Comparison of ENCODE assay signal across 9 mouse cellular contexts in genomic region chr14:59365244-59365644, GRCm38 (mm10). TPM values are rescaled to one million over a fixed set of nuclear protein-coding genes. Genes with fewer than 3 reads are reported as not detected.
DNase-seq lines count a peak whose midpoint lies in the region; ATAC-seq and TF ChIP-seq lines count a peak whose summit lies in the region.
"Had no signal": no experiment of that assay in that cellular context is flagged by ENCODE, and none has a peak within 500 bp of the region (broad histone marks: within the 10 kb centered on the region; RNA-seq: fewer than 3 reads in every experiment).

TSS of gene Phf11d (minus strand) at chr14:59365470.

- no peaks in the 10 kb centered on the region for H3K36me3 ChIP-seq in heart, embryonic 15.5 days
- no peaks in the 10 kb centered on the region for H3K36me3 ChIP-seq in limb, embryonic 14.5 days (ENCODE audit: control insufficient read depth, insufficient read depth, low read length)
- no peaks in the 10 kb centered on the region for H3K36me3 ChIP-seq in stomach, postnatal 0 days (ENCODE audit: control insufficient read depth, insufficient read depth, low read length)
- H3K36me3 ChIP-seq: midbrain, embryonic 12.5 days had no signal

- peaks cover 4% of the 10 kb centered on the region; the same call in 1 of the 2 replicates for H3K4me1 ChIP-seq in heart, embryonic 15.5 days (replicated peaks)
- H3K4me1 ChIP-seq in limb, embryonic 14.5 days (ENCODE audit: control insufficient read depth, insufficient read depth, low read length) = 0 out of 2 replicates have a peak, but pooled peaks cover 6% of the 10 kb centered on the region
- H3K4me1 ChIP-seq in stomach, postnatal 0 days (replicated peaks; ENCODE audit: control insufficient read depth, insufficient read depth) = 0 out of 2 replicates have a peak, but pooled peaks cover 2% of the 10 kb centered on the region
- H3K4me1 ChIP-seq: midbrain, embryonic 12.5 days had no signal

- H3K9me3 ChIP-seq in heart, embryonic 15.5 days (replicated peaks) = no peaks in the 10 kb centered on the region
- H3K9me3 ChIP-seq in limb, embryonic 14.5 days (ENCODE audit: control insufficient read depth, low read length) = no peaks in the 10 kb centered on the region
- H3K9me3 ChIP-seq in stomach, postnatal 0 days (ENCODE audit: control insufficient read depth, low read length) = no peaks in the 10 kb centered on the region
- H3K9me3 ChIP-seq: midbrain, embryonic 12.5 days had no signal

- peak within 1 kb of the TSS; percentile 70 for H3K27ac ChIP-seq in heart, embryonic 15.5 days
- peak within 1 kb of the TSS; percentile 48 for H3K27ac ChIP-seq in limb, embryonic 14.5 days (replicated peaks; ENCODE audit: low read depth, low read length)
- H3K27ac ChIP-seq in stomach, postnatal 0 days (replicated peaks) = peak within 1 kb of the TSS; percentile 89
- H3K27ac ChIP-seq: midbrain, embryonic 12.5 days had no signal

- no peak for ATAC-seq in heart, embryonic 15.5 days (replicated peaks; ENCODE audit: insufficient number of reproducible peaks, insufficient read depth, low FRiP score, low read depth)
- ATAC-seq in limb, embryonic 14.5 days (ENCODE audit: low FRiP score, low read depth) = no peak
- ATAC-seq in stomach, postnatal 0 days (ENCODE audit: low FRiP score, low TSS enrichment) = peak; percentile 75; the same call in 1 of the 2 replicates

- DNase-seq in right cerebral cortex, adult 2 months (ENCODE audit: low spot score in 2 of 2) = peak; percentile 3 to 10
- no peak for DNase-seq in right cerebral cortex, postnatal 4 days
- peak; percentile 22 for DNase-seq in adrenal gland, postnatal 14 days
- DNase-seq in limb, embryonic 14.5 days (ENCODE audit: low spot score) = peak; percentile 65
- peak; percentile 15 for DNase-seq in stomach, postnatal 0 days (ENCODE audit: low spot score)
- DNase-seq in yolk sac, embryonic 10.5 days (ENCODE audit: low spot score) = no peak
- no peak for DNase-seq in cerebellum, adult 9-10 months

- TF ChIP-seq POLR2A in limb, embryonic 14.5 days (IDR thresholded peaks at IDR 0.05; ENCODE audit: borderline replicate concordance, extremely low read depth, insufficient read depth, insufficient read length) = no peak

- WGBS in heart, embryonic 15.5 days = 46% methylated on average over 6 of the region's 6 CpGs
- WGBS in limb, embryonic 14.5 days = 59% methylated on average over 6 of the region's 6 CpGs
- 29% methylated on average over 6 of the region's 6 CpGs for WGBS in stomach, postnatal 0 days

- peak; percentile 64 for TF ChIP-seq CTCF in stomach, postnatal 0 days (IDR thresholded peaks at IDR 0.05; ENCODE audit: low read depth)

- no peak within 1 kb of the TSS for H3K4me3 ChIP-seq in heart, embryonic 15.5 days
- H3K4me3 ChIP-seq in limb, embryonic 14.5 days (replicated peaks; ENCODE audit: low read length) = no peak within 1 kb of the TSS
- H3K4me3 ChIP-seq in stomach, postnatal 0 days (ENCODE audit: low read depth, low read length) = peak within 1 kb of the TSS; percentile 30
- H3K4me3 ChIP-seq: midbrain, embryonic 12.5 days had no signal

- H3K27me3 ChIP-seq in heart, embryonic 15.5 days = no peaks in the 10 kb centered on the region
- H3K27me3 ChIP-seq in limb, embryonic 14.5 days (ENCODE audit: control insufficient read depth, insufficient read depth, low read length) = no peaks in the 10 kb centered on the region
- no peaks in the 10 kb centered on the region for H3K27me3 ChIP-seq in stomach, postnatal 0 days (ENCODE audit: control insufficient read depth, insufficient read depth, low read length)
- H3K27me3 ChIP-seq: midbrain, embryonic 12.5 days had no signal

- peak within 1 kb of the TSS; percentile 37 for H3K4me2 ChIP-seq in heart, embryonic 15.5 days
- no peak within 1 kb of the TSS for H3K4me2 ChIP-seq in limb, embryonic 14.5 days (replicated peaks; ENCODE audit: low read depth, low read length, severe bottlenecking)
- peak within 1 kb of the TSS; percentile 51 for H3K4me2 ChIP-seq in stomach, postnatal 0 days (replicated peaks; ENCODE audit: low read depth)
- H3K4me2 ChIP-seq: midbrain, embryonic 12.5 days had no signal

- H3K9ac ChIP-seq in heart, embryonic 15.5 days = no peak within 1 kb of the TSS
- no peak within 1 kb of the TSS for H3K9ac ChIP-seq in limb, embryonic 14.5 days (ENCODE audit: low read depth, low read length, severe bottlenecking)
- 0 out of 2 replicates have a peak within 1 kb of the TSS, but pooled peaks have one; percentile 43 for H3K9ac ChIP-seq in stomach, postnatal 0 days (ENCODE audit: low read length)
- H3K9ac ChIP-seq: midbrain, embryonic 12.5 days had no signal

- no peak for TF ChIP-seq EP300 in stomach, postnatal 0 days (optimal IDR thresholded peaks at IDR 0.05)

RNA-seq across cellular contexts. Expression of gene Phf11d, which starts in this region (rescaled TPM):
- 4.1 and 6.5 TPM in 2 replicates for total RNA-seq in adrenal gland, postnatal 14 days (2021)
- polyA plus RNA-seq in heart, embryonic 15.5 days (2015; fragmentation: Nextera tagmentation; extraction: Ambion mirVana) = 2.4 and 3.5 TPM in 2 replicates
- polyA plus RNA-seq in limb, embryonic 14.5 days (2012; rRNA removed) = 1.2 and 1.3 TPM in 2 replicates
- 1.4 and 1.5 TPM in 2 replicates for polyA plus RNA-seq in limb, embryonic 14.5 days (2014; fragmentation: Nextera tagmentation; extraction: Ambion mirVana)
- polyA plus RNA-seq in stomach, postnatal 0 days (2015; fragmentation: Nextera tagmentation; extraction: Ambion mirVana) = 5.5 and 6.9 TPM in 2 replicates

Comparison
In these comparisons a context has a peak if more than half of its experiments do, and no peak if none do; other contexts are left out.
1. DNase-seq: peak in right cerebral cortex, adult 2 months (2 of 2), adrenal gland, postnatal 14 days (single experiment), limb, embryonic 14.5 days (single experiment) and stomach, postnatal 0 days (single experiment); none in right cerebral cortex, postnatal 4 days (single experiment), yolk sac, embryonic 10.5 days (single experiment) and cerebellum, adult 9-10 months (single experiment).
2. Peak in every context shown above with its lines, with median percentiles within 50 percentile points of each other: H3K27ac ChIP-seq.